Mouse (Mus musculus) olfactory bulb, adult 2 months (tissue): ENCODE data around the gene Tbc1d19.

Experiments
- CTCF ChIP-seq: fragments of 200-500 bp; IDR thresholded peaks from 2 replicates; pipeline ENCODE4 v1.5.1; 2012; ENCODE audit warnings: low read depth, mild to moderate bottlenecking, low read length, moderate library complexity; ENCODE audit not compliant: insufficient read depth
- POLR2A ChIP-seq: fragments of 200-500 bp; IDR thresholded peaks from 2 replicates; pipeline ENCODE4 v1.6.1; 2012; ENCODE audit warnings: mild to moderate bottlenecking, low read depth, low read length, moderate library complexity; ENCODE audit not compliant: insufficient read depth

DNA sequence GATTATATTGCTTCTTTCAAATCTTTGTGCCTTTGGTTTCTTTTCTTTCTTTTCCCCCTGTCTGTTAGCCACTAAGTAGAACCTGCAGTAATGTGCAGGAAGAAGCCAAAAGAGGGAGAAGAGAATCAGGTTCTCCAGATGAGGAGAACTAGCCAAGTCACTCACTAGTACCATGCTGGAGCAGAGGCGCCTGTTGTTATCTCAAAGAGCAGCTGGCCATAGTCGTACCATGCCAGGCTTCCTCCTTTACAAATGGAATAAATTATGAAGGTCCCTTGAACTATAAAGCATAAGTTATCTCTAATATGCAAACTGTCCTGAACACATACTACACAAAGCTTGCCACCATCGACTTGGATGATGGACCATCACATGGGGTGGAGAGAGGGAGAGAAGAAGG lies 99.8 kb downstream of the Tbc1d19 start:
- TF ChIP-seq CTCF (no peak), POLR2A (no peak)
